Mouse (Mus musculus) gastrocnemius, postnatal 4 days (tissue): ENCODE data around the gene Stfa2l1. TPM values are rescaled to one million over a fixed set of nuclear protein-coding genes. Genes with fewer than 3 reads are reported as not detected.
"Not testable (repeated sequence)": the region's sequence is repeated elsewhere in the genome, so short reads cannot be mapped to it uniquely, and the experiment has no call there.

Source experiments
- DNase-seq, 2 experiments: peaks; one replicate each; pipeline ENCODE4 v3.0.0; 2021 to 2022; ENCODE audit warnings: low spot score in 2 of 2, mixed read lengths in 2 of 2
- long read RNA-seq, 2 experiments: library from polyadenylated mRNA; stranded (forward); transcript quantifications; one replicate each; pipeline ENCODE4 v2.0.0; 2021
- total RNA-seq, 2 experiments: library from RNA; stranded (reverse); gene quantifications; 2 replicates each; pipeline ENCODE4 v1.2.3; 2021

Gene Stfa2l1
- total RNA-seq = 1 to 10 TPM; 1.1 to 1.8 TPM
- long read RNA-seq, experiment 1 = 0 reads
- long read RNA-seq, experiment 2, partial matches to known transcripts = 0 of 1 reads
- long read RNA-seq, experiment 2, other reads (novel, unspliced or antisense) = 0 of 1 reads

- no peak for DNase-seq
Measured at GRCm38 (mm10) chr16:36156402-36156975, at the start of gene Stfa2l1. TSS of gene Stfa2l1 (plus strand) at chr16:36156811.

- not testable (repeated sequence) for DNase-seq
Measured at GRCm38 (mm10) chr16:36111486-36111885, 45.1 kb upstream of the Stfa2l1 start.

- not testable (repeated sequence) for DNase-seq
Measured at GRCm38 (mm10) chr16:36115751-36116150, 40.9 kb upstream of the Stfa2l1 start.

- DNase-seq = no peak
Measured at GRCm38 (mm10) chr16:36128092-36128491, 28.5 kb upstream of the Stfa2l1 start.

GRCm38 (mm10) chr16:36131141-36131540 is 25.5 kb upstream of the Stfa2l1 start, which contains the start of gene Csta1:
TSS of gene Csta1 (minus strand) at chr16:36131241.
- DNase-seq = no peak

- DNase-seq = no peak
Measured at GRCm38 (mm10) chr16:36138201-36138600, 18.4 kb upstream of the Stfa2l1 start.

- DNase-seq = not testable (repeated sequence)
Measured at GRCm38 (mm10) chr16:36167841-36168240, 11.2 kb downstream of the Stfa2l1 start.

GRCm38 (mm10) chr16:36176108-36176507 is 19.5 kb downstream of the Stfa2l1 start:
- no peak for DNase-seq

GRCm38 (mm10) chr16:36179910-36180309 is 23.3 kb downstream of the Stfa2l1 start:
- DNase-seq = no peak

- not testable (repeated sequence) for DNase-seq
Measured at GRCm38 (mm10) chr16:36183912-36184311, 27.3 kb downstream of the Stfa2l1 start, which contains the start of gene Gm5483. TSS of gene Gm5483 (plus strand) at chr16:36184212.

- DNase-seq = peak in 1 of 2 experiments; percentile 8
Measured at GRCm38 (mm10) chr16:36199226-36199625, 42.6 kb downstream of the Stfa2l1 start.

GRCm38 (mm10) chr16:36203846-36204245 is 47.2 kb downstream of the Stfa2l1 start:
- no peak for DNase-seq

- not testable (repeated sequence) for DNase-seq
Measured at GRCm38 (mm10) chr16:36205684-36206083, 49.1 kb downstream of the Stfa2l1 start.

GRCm38 (mm10) chr16:36209967-36210453 is 53.4 kb downstream of the Stfa2l1 start, which contains the start of gene Gm5416:
TSS of gene Gm5416 (plus strand) at chr16:36210403.
- no peak for DNase-seq

Other genes with a start within 250 kb of the Stfa2l1 start
- gene Parp9, start 218.3 kb upstream of the Stfa2l1 start, total RNA-seq = 1 to 10 TPM; 7.6 TPM
- gene Dtx3l, start 217.7 kb upstream of the Stfa2l1 start, total RNA-seq = 1 to 10 TPM; 4.6 to 5.5 TPM
- gene Kpna1, start 178.1 kb upstream of the Stfa2l1 start, total RNA-seq = 10 to 100 TPM; 62.5 to 71.0 TPM
- gene Wdr5b, start 115.6 kb upstream of the Stfa2l1 start, total RNA-seq = 1 to 10 TPM; 5.0 to 5.3 TPM
- gene Fam162a, start 85.2 kb upstream of the Stfa2l1 start, total RNA-seq = 100 to 1,000 TPM in 1 of 2 experiments, 10 to 100 TPM in 1; 95.0 to 107 TPM
- gene Ccdc58, start 85.1 kb upstream of the Stfa2l1 start, total RNA-seq = 10 to 100 TPM; 38.3 to 42.4 TPM
- not detected for gene Csta1, start 25.6 kb upstream of the Stfa2l1 start, total RNA-seq
- 1 to 10 TPM in 1 of 2 experiments, under 1 TPM in 1; 0.81 to 5.7 TPM for gene Gm5483, start 27.4 kb downstream of the Stfa2l1 start, total RNA-seq
- not detected for gene Gm5416, start 53.6 kb downstream of the Stfa2l1 start, total RNA-seq
- under 1 TPM in 1 of 2 experiments, not detected in 1; 0.65 TPM for gene 2010005H15Rik, start 64.7 kb downstream of the Stfa2l1 start, total RNA-seq
- gene Stfa1, start 120.1 kb downstream of the Stfa2l1 start, total RNA-seq = 1 to 10 TPM; 1.6 to 5.6 TPM
- gene BC117090, start 177.5 kb downstream of the Stfa2l1 start, total RNA-seq = not detected
- gene BC100530, start 210.9 kb downstream of the Stfa2l1 start, total RNA-seq = 1 to 10 TPM; 1.9 to 7.0 TPM